Mouse (Mus musculus): ENCODE data around the gene Mei4. TPM values are rescaled to one million over a fixed set of nuclear protein-coding genes. Genes with fewer than 3 reads are reported as not detected.

The Mei4 gene
- polyA plus RNA-seq, 1 experiment = 0.12 TPM

GRCm38 (mm10) chr9:82042515-82043056, 179.1 kb downstream of the Mei4 start:
- TF ChIP-seq GATA1 (IDR thresholded peaks at IDR 0.05; ENCODE audit: low read length) = no peak

GRCm38 (mm10) chr9:82044517-82044916, 181.0 kb downstream of the Mei4 start:
- no peak for TF ChIP-seq GATA1 (IDR thresholded peaks at IDR 0.05; ENCODE audit: low read length)

GRCm38 (mm10) chr9:82073832-82074231, 210.4 kb downstream of the Mei4 start:
- no peak for TF ChIP-seq GATA1 (IDR thresholded peaks at IDR 0.05; ENCODE audit: low read length)

- TF ChIP-seq GATA1 (IDR thresholded peaks at IDR 0.05; ENCODE audit: low read length) = no peak
These were observed 211.8 kb downstream of the Mei4 start for GRCm38 (mm10) chr9:82075270-82075669.

- TF ChIP-seq GATA1 (IDR thresholded peaks at IDR 0.05; ENCODE audit: low read length) = no peak
These were observed 232.9 kb downstream of the Mei4 start for GRCm38 (mm10) chr9:82096409-82096808.

- no peak for TF ChIP-seq GATA1 (IDR thresholded peaks at IDR 0.05; ENCODE audit: low read length)
These were observed 251.4 kb downstream of the Mei4 start for GRCm38 (mm10) chr9:82114865-82115264.

GRCm38 (mm10) chr9:82136119-82136518, 272.6 kb downstream of the Mei4 start:
- no peak for TF ChIP-seq GATA1 (IDR thresholded peaks at IDR 0.05; ENCODE audit: low read length)

- no peak for TF ChIP-seq GATA1 (IDR thresholded peaks at IDR 0.05; ENCODE audit: low read length)
These were observed 296.7 kb downstream of the Mei4 start for GRCm38 (mm10) chr9:82160143-82160542.

- TF ChIP-seq GATA1 (IDR thresholded peaks at IDR 0.05; ENCODE audit: low read length) = no peak
These were observed 298.9 kb downstream of the Mei4 start for GRCm38 (mm10) chr9:82162415-82162814.

- no peak for TF ChIP-seq GATA1 (IDR thresholded peaks at IDR 0.05; ENCODE audit: low read length)
These were observed 354.5 kb downstream of the Mei4 start for GRCm38 (mm10) chr9:82217976-82218375.

- TF ChIP-seq GATA1 (IDR thresholded peaks at IDR 0.05; ENCODE audit: low read length) = no peak
These were observed 384.4 kb downstream of the Mei4 start for GRCm38 (mm10) chr9:82247695-82248445.

Other genes with a start within 250 kb of the Mei4 start
- gene Htr1b, start 229.8 kb upstream of the Mei4 start, polyA plus RNA-seq (2012) = 0.18 and 0.19 TPM in 2 replicates